Mouse (Mus musculus) intestine, embryonic 14.5 days (tissue): Measurements from ENCODE around the gene Kif19a. TPM values are rescaled to one million over a fixed set of nuclear protein-coding genes. Genes with fewer than 3 reads are reported as not detected.

ENCODE experiments used
- ATAC-seq: fragments of 200-750 bp; cut with Nextera tagmentation; replicated peaks from 2 replicates; pipeline ENCODE4 v1.8.0; 2017; ENCODE audit warnings: low read depth, moderate number of reproducible peaks, moderate TSS enrichment, moderate library complexity; ENCODE audit not compliant: low FRiP score, low TSS enrichment
- DNase-seq: peaks from one replicate; pipeline ENCODE4 v3.0.0-alpha.2; 2018; ENCODE audit warnings: low spot score
- H3K27ac ChIP-seq: fragments of 300-500 bp; sonication (generic); 2 replicates; pipeline ENCODE4 v1.5.1; 2014; ENCODE audit warnings: low read depth, mild to moderate bottlenecking, control low read depth
- H3K27me3 ChIP-seq: fragments of 300-500 bp; sonication (generic); replicated peaks from 2 replicates; pipeline ENCODE4 v1.6.1; 2014; ENCODE audit warnings: low read length, control low read depth; ENCODE audit not compliant: control insufficient read depth, insufficient read depth
- H3K36me3 ChIP-seq: fragments of 300-500 bp; sonication (generic); 2 replicates; pipeline ENCODE4 v1.6.1; 2014; ENCODE audit warnings: low read length, control low read depth; ENCODE audit not compliant: control insufficient read depth, insufficient read depth
- H3K4me1 ChIP-seq: fragments of 300-500 bp; sonication (generic); replicated peaks from 2 replicates; pipeline ENCODE4 v1.6.1; 2014; ENCODE audit warnings: low read length, control low read depth, mixed read lengths; ENCODE audit not compliant: control insufficient read depth, insufficient read depth
- H3K4me2 ChIP-seq: fragments of 300-500 bp; sonication (generic); 2 replicates; pipeline ENCODE4 v1.6.1; 2014; ENCODE audit warnings: low read length
- H3K4me3 ChIP-seq: fragments of 300-500 bp; sonication (generic); 2 replicates; pipeline ENCODE4 v1.5.1; 2014; ENCODE audit warnings: low read depth, low read length, control low read depth, mixed read lengths
- H3K9ac ChIP-seq: fragments of 300-500 bp; sonication (generic); 2 replicates; pipeline ENCODE4 v1.6.1; 2014; ENCODE audit warnings: mild to moderate bottlenecking, low read length
- H3K9me3 ChIP-seq: fragments of 300-500 bp; sonication (generic); 2 replicates; pipeline ENCODE4 v1.6.1; 2016; ENCODE audit warnings: low read length, control low read depth; ENCODE audit not compliant: control insufficient read depth
- WGBS: fragments of 180-500 bp; shearing (Covaris S2); extraction: QIAGEN DNeasy Blood & Tissue Kit; methylation state at CpG from one replicate; pipeline ENCODE4 v1.1.7; 2014; 5-methylcytosine and 5-hydroxymethylcytosine counted together
- polyA plus RNA-seq: library from polyadenylated mRNA; unstranded; fragments of >200 nt; fragmentation: Nextera tagmentation; extraction: Ambion mirVana; gene quantifications from 2 replicates; pipeline ENCODE4 v1.2.1, GENCODE M21; 2014

Gene Kif19a
- polyA plus RNA-seq, 1 experiment from 2014 or later = 1.2 TPM

GRCm38 (mm10) chr11:114794691-114795090 is 29.5 kb downstream of the Kif19a start:
- Histone ChIP-seq H3K36me3 (no peaks in the 10 kb centered on the region), H3K9ac (no peak overlapping the region), H3K9me3 (no peaks in the 10 kb centered on the region), H3K4me3 (no peak overlapping the region), H3K27me3 (peaks cover 47% of the 10 kb centered on the region), H3K4me2 (peak overlapping the region; percentile 57; the same call in 1 of the 2 replicates), H3K27ac (no peak overlapping the region), H3K4me1 (peaks cover 26% of the 10 kb centered on the region)
- ATAC-seq (no peak), DNase-seq (no peak)
- WGBS = 58% methylated on average over 4 of the region's 4 CpGs

- H3K27ac ChIP-seq = no peak overlapping the region
- H3K4me2 ChIP-seq = peak overlapping the region; percentile 57
- 0% methylated on average over 7 of the region's 7 CpGs for WGBS
- H3K4me1 ChIP-seq = peaks cover 26% of the 10 kb centered on the region
- ATAC-seq (peak; percentile 69), DNase-seq (peak; percentile 87)
- H3K9me3 ChIP-seq = no peaks in the 10 kb centered on the region
- peak overlapping the region; percentile 34 for H3K4me3 ChIP-seq
- no peaks in the 10 kb centered on the region for H3K36me3 ChIP-seq
- H3K27me3 ChIP-seq = peaks cover 41% of the 10 kb centered on the region
- 0 out of 2 replicates have a peak overlapping the region, but pooled peaks have one; percentile 11 for H3K9ac ChIP-seq
Measured at GRCm38 (mm10) chr11:114795231-114795746, 30.1 kb downstream of the Kif19a start.

GRCm38 (mm10) chr11:114795848-114796322 is 30.7 kb downstream of the Kif19a start, which contains the start of gene Btbd17:
Btbd17 (minus strand) TSS chr11:114795945.
- DNase-seq (no peak), ATAC-seq (peak; percentile 52)
- H3K4me2 ChIP-seq = peak within 1 kb of the TSS; percentile 57
- H3K9ac ChIP-seq = 0 out of 2 replicates have a peak within 1 kb of the TSS, but pooled peaks have one; percentile 11
- no peak within 1 kb of the TSS for H3K27ac ChIP-seq
- H3K9me3 ChIP-seq = no peaks in the 10 kb centered on the region
- no peaks in the 10 kb centered on the region for H3K36me3 ChIP-seq
- H3K4me3 ChIP-seq = peak within 1 kb of the TSS; percentile 34
- 24% methylated on average over 4 of the region's 4 CpGs for WGBS
- peaks cover 26% of the 10 kb centered on the region for H3K4me1 ChIP-seq
- peaks cover 35% of the 10 kb centered on the region for H3K27me3 ChIP-seq

GRCm38 (mm10) chr11:114797176-114797575 is 32.0 kb downstream of the Kif19a start:
- DNase-seq = no peak
- no peak overlapping the region for H3K4me3 ChIP-seq
- no peak for ATAC-seq
- no peak overlapping the region for H3K4me2 ChIP-seq
- peaks cover 2% of the 10 kb centered on the region; the same call in 1 of the 2 replicates for H3K9me3 ChIP-seq
- no peaks in the 10 kb centered on the region for H3K36me3 ChIP-seq
- H3K4me1 ChIP-seq = peaks cover 17% of the 10 kb centered on the region
- H3K27me3 ChIP-seq = peaks cover 22% of the 10 kb centered on the region
- H3K9ac ChIP-seq = no peak overlapping the region
- 87% methylated on average over 7 of the region's 7 CpGs for WGBS
- no peak overlapping the region for H3K27ac ChIP-seq

GRCm38 (mm10) chr11:114797981-114798380 is 32.8 kb downstream of the Kif19a start:
- DNase-seq (no peak), ATAC-seq (no peak)
- peaks cover 2% of the 10 kb centered on the region; the same call in 1 of the 2 replicates for H3K9me3 ChIP-seq
- WGBS = 79% methylated on average over 3 of the region's 3 CpGs
- H3K36me3 ChIP-seq = no peaks in the 10 kb centered on the region
- H3K4me1 ChIP-seq = peaks cover 15% of the 10 kb centered on the region; the same call in 1 of the 2 replicates
- no peak overlapping the region for H3K27ac ChIP-seq
- H3K4me2 ChIP-seq = no peak overlapping the region
- H3K27me3 ChIP-seq = peaks cover 14% of the 10 kb centered on the region
- H3K9ac ChIP-seq = no peak overlapping the region
- H3K4me3 ChIP-seq = no peak overlapping the region

GRCm38 (mm10) chr11:114798624-114799023 is 33.4 kb downstream of the Kif19a start, which contains the start of gene Gpr142:
Gpr142 (plus strand) TSS chr11:114798924.
- Histone ChIP-seq H3K4me2 (no peak within 1 kb of the TSS), H3K4me3 (no peak within 1 kb of the TSS), H3K27ac (no peak within 1 kb of the TSS), H3K4me1 (peaks cover 18% of the 10 kb centered on the region; the same call in 1 of the 2 replicates), H3K36me3 (no peaks in the 10 kb centered on the region), H3K9ac (no peak within 1 kb of the TSS), H3K27me3 (peaks cover 8% of the 10 kb centered on the region), H3K9me3 (peaks cover 2% of the 10 kb centered on the region; the same call in 1 of the 2 replicates)
- ATAC-seq (no peak), DNase-seq (no peak)
- 95% methylated on average over 3 of the region's 3 CpGs for WGBS

- Histone ChIP-seq H3K36me3 (no peaks in the 10 kb centered on the region), H3K27ac (no peak overlapping the region), H3K4me1 (peaks cover 5% of the 10 kb centered on the region; the same call in 1 of the 2 replicates), H3K9ac (no peak overlapping the region), H3K9me3 (peaks cover 2% of the 10 kb centered on the region; the same call in 1 of the 2 replicates), H3K4me2 (no peak overlapping the region), H3K27me3 (no peaks in the 10 kb centered on the region), H3K4me3 (no peak overlapping the region)
- 85% methylated on average over 1 of the region's 1 CpGs for WGBS
- ATAC-seq (no peak), DNase-seq (no peak)
Measured at GRCm38 (mm10) chr11:114801906-114802305, 36.7 kb downstream of the Kif19a start.

GRCm38 (mm10) chr11:114802540-114803267 is 37.5 kb downstream of the Kif19a start:
- Histone ChIP-seq H3K4me1 (peaks cover 10% of the 10 kb centered on the region; the same call in 1 of the 2 replicates), H3K27ac (no peak overlapping the region), H3K27me3 (no peaks in the 10 kb centered on the region), H3K4me2 (no peak overlapping the region), H3K4me3 (no peak overlapping the region), H3K9ac (no peak overlapping the region), H3K36me3 (no peaks in the 10 kb centered on the region), H3K9me3 (peaks cover 2% of the 10 kb centered on the region; the same call in 1 of the 2 replicates)
- no peak for DNase-seq
- no peak for ATAC-seq
- WGBS = 48% methylated on average over 15 of the region's 15 CpGs
